Mouse (Mus musculus): ENCODE data around the gene Nceh1.

Gene Nceh1

DNA sequence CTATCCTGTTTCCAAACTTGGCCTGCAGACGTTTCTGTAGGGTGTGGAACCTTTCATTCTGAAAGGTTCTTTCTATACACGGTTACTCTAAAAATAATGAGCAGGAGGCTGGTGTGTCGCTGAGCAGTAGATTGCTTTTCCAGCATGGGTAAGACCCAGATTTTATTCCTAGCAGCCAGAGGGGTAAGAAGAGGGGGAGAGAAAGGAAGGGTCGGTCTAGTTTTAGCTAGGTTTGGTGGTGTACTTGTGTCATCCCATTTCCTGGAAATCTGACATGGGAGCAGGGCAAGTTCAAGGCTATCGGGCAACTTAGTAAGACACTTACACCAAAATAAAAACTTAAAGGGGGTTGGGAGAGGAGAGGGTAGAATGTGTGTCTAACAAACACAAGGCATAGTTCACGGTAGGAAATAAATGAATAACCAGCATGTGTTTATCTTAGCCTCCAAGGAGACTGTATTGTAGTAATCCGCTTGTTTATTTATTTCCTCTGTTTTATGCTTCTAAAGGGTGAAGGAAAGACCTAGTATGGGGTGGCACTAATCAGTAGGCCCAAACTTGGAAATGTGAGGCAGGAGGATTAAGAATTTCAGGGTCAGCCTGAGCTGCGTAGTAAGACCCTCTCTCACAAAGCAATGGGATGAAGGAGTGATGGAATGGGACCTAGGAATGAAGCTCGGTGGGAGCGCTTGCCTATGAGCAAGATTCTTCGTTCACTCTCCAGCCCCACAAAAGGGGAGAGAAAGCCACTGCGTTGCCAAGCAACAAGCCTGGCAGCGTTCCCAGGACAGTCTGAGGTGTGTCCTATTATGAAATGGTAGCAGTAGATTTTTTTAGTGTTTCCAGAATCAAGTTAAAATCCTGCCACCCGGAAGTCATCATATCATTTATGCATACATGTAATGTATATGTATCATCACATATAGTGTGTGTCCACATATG is 6.8 kb downstream of the Nceh1 start:
- DNase-seq (ENCODE audit: extremely low read depth, low read depth, low spot score), result no peak

DNA sequence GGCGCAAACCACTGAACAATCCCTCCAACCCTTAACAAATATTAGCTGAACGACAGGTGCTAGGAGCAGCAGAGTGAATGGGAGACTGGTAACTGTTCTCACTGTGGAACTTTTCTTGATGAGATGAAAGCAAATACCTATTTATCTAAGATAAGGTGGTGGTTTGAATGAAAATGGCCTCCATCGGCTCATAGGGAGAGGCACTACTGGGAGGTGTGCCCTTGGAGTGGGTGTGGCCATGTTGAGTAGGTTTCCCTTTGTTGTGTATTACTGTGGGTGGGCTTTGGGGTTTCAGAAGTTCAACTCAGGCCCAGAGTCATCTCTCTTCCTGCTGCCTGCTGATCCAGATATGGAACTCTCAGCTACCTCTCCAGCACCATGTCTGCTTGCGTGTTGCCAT is 8.1 kb downstream of the Nceh1 start:
- DNase-seq (ENCODE audit: extremely low read depth, low read depth, low spot score), result no peak

DNA sequence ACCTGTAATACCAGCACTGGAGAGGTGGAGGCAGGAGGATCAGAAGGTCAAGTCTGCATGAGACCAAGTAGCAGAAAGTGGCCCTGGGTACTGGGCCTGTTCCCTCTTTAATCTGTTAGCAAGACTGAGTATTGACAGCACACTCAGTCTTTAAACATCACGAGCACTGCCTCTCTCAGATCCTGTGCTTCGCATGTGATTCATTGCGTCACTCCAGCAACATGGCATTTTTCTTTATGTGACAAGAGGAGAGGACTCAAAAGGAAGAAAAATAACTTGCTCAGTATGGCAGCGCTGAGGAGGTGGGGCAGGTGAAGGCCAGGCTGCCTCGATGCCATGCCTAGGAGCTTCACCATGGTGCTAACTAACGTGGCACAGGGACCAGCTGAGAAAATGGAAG is 9.1 kb downstream of the Nceh1 start:
- no peak for DNase-seq (ENCODE audit: extremely low read depth, low read depth, low spot score)

DNA sequence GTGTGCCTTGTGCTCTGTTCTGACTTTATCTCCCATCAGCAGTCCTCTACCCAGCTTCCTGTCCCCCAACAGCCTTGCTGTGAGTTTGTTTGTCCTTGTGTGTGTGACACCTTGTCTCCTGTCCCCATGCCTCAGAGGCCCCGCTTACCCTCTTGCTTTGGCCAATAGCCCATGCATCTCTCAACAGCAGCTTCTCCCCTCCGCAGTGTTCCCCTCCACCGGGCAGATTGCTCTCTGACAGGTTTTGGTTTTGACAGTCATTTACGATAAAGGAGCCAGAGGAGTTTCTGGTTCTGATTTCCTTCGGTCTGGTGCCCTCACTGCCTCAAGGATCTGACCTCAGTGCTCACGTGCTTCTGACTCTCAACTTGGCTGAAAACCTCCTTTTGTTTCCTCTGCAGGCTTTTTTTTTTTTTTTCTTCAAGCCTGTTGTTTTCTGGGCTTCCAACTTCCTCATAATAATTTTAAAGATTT is 11.1 kb downstream of the Nceh1 start:
- no peak for DNase-seq (ENCODE audit: extremely low read depth, low read depth, low spot score)

DNA sequence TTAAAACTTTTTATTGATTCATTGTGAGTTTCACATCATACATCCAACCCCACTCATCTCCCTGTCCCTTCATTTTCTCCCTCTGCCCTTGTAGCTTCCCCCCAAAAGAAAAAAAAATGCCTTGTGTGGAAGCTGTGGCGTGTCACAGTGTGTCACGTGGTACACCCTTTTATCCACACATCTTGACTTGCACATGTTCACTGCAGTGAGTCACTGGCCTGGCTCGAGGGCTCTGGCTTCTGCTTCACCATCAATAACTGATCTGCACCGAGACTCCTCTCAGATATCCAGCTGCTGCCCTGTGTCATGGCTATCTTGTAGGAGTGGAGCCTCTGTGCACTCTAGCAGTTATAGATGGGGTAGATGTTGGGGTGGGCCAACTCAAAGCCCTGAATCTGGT is 12.4 kb downstream of the Nceh1 start:
- no peak for DNase-seq (ENCODE audit: extremely low read depth, low read depth, low spot score)

DNA sequence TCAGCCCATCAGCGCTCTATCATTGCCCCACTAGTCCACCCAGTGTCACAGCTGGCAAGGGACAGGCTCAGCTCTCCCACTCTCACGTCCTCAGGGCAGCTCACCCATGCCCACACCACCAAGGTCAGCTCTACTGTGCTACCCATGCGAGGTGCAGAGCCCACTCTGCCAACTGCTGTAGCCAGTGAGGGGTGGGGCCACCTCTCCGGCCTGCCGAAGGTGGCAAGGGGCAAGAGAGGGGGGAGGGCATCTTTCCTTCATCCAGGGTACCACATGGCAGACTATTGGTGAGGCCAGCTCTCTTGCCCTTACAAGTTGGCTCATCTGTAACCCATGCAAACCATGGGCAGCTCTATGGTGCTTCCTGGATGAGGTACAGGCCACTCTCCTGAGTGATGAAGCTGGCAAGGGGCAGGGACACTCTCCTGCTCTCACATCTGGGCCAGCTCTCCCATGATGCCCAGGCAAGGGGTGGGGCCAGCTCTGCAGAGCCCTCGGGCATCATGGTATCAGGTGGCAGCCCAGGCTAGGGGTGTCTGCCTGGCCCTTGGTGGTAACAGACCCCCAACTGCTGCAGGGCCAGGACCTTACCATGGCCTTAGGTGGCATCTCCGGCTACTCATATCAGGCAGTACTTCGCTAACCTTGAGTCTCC is 12.9 kb downstream of the Nceh1 start:
- no peak for DNase-seq (ENCODE audit: extremely low read depth, low read depth, low spot score)

DNA sequence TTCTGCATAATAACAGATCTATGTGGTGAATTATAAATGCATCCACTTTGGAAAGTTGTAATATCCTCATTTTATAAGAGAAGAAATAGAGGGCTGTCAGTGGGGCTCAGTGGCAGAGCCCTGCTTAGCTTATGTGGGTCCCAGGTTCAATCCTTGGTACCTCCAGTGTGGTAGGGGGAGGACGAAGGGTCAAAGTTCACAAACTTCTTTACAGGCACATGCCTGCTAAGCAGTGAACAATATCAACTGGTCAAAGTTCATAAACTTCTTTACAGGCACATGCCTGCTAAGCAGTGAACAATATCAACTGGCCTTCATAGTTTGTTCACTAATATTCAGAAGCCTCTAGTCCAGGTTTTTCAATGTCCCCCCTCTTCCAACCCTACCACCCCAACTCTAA is 13.8 kb downstream of the Nceh1 start:
- no peak for DNase-seq (ENCODE audit: extremely low read depth, low read depth, low spot score)

DNA sequence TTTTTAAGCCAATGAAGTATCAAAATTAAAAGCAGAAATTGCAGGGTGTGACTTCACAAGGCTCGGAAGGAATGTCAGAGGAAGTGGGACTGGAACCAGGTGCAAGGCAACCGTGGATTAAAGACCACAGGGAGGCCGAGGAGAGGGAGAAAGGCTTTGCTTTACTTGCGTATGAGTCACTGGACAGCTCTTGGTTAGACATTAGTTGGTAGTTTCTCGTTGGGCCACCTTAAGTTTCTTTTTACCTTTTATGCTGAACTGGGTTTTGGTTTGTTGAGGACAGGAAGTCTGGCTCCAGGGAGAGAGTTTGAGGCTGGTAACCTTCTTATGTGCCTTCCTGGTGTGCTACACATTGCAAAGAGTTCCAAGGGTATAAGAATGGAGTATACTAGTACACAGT is 15.1 kb downstream of the Nceh1 start:
- DNase-seq (ENCODE audit: extremely low read depth, low read depth, low spot score), result no peak

DNA sequence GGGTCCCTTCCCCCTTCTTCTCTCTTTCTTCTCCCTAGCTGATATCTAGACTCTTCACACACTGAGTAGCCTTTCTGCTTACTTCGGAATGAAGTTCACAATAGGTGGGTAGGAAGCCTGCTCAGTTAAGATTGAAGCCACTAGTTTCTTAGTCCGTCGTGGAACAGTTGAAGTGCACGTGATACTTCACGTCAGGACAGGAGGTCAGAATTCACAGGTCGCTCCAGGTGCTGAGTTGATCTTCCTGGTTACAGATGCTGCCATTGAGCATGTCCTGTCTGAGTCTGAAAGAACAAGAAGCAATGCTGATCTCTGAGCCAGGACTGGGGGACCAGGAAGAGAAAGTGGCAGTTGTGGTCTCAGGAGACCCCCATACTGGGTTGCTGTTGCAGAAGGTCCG is 16.4 kb downstream of the Nceh1 start:
- DNase-seq (ENCODE audit: extremely low read depth, low read depth, low spot score), result no peak

DNA sequence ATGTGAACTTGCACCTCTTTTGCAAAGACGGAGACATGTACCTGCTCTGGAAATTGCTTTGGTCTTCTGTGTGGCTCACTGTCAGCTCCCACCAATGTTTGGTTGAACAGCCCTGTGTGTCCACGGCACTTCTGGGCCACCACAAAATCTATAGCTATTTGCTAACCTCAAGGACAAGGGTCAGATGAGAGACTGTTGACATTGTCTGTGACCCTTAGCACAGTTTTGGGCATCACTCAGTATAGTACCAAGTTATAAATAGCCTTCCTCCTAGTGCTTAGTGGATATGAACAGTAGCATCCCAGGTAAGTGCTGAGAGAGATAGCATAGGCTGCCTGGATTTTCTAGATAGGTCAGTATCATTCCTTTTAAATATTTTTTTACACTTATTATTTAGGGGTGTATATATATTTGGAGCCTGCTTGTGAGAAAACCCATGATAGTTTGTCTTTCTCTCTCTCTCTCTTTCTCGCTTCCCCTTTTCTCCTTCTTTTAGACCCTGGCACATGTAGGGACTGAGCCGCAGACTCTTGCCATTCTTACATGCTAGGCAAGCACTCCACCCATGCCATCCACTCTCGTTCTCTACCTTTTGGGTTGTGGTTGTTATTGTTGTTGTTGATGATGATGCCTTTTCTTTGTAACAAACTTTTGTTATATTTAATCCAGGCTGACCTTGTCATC is 19.1 kb downstream of the Nceh1 start:
- no peak for DNase-seq (ENCODE audit: extremely low read depth, low read depth, low spot score)

DNA sequence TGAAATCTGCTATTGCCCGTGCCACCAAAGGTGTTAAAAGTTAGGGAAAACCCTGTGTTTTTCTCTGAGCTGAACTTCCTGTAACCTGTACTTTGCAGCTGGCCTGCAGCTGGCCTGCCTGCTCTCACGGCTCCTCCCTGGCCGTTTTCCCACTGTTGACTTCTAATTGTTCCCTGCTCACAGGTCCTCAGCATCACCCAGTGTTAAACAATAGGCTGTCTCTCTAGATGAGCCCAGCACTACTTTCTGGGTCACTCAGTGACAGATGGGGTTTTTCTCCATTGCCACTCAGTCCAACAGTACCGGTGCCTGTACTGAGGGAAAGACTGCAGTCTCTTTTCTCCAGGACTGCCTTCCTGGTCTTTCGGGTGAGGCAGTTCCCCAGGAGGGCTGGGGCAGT is 22.3 kb downstream of the Nceh1 start:
- no peak for DNase-seq (ENCODE audit: extremely low read depth, low read depth, low spot score)

DNA sequence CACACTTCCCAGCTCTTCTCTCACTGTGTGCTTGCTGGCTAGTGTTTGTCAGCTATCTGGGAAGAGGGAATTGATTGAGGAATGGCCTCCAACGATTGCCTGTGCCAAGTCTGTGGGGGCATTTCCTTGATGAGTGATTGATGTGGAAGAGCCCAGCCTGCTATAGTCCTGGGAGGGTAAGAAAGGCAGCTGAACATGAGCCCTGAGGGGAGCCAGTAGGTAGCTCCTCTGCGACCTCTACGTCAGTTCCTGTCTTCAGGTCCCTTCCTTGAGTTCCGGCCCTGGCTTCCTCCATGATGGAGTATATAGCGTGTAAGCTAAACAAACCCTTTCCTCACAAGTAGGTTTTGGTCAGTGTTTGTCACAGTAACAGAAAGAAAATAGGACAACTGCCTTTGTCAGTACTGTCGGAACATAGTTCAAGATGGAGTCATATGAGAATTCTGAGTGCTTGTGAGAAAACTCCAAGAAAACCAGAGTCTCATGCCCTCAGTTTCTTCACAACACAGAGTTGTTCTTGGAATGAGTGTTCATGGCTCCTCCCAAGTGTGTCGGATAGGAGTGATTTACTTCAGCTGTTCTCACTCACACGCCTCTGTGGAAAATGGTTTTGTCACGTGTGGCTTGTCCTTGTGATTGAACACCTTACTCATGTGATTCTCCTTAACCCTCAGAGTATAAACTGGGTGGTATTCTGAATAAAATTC is 22.9 kb downstream of the Nceh1 start:
- DNase-seq (ENCODE audit: extremely low read depth, low read depth, low spot score), result no peak

DNA sequence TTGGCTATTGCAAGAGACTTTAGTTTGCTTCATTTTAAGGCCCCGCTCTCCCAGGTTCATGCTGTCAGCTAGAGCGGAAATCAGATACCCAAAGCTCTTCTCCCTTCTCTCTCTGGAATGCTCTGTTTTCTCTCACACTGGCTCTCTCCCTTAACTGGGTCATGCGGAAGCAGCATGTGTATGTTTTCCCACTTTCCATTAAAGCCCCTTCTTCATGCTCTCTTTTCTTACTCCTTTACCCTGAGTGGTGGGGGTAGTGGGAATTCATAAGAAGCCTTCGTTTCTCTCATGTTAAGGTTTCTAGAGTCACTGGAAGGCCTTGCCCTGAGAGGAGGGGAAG is 23.4 kb downstream of the Nceh1 start:
- DNase-seq (ENCODE audit: extremely low read depth, low read depth, low spot score), result no peak

DNA sequence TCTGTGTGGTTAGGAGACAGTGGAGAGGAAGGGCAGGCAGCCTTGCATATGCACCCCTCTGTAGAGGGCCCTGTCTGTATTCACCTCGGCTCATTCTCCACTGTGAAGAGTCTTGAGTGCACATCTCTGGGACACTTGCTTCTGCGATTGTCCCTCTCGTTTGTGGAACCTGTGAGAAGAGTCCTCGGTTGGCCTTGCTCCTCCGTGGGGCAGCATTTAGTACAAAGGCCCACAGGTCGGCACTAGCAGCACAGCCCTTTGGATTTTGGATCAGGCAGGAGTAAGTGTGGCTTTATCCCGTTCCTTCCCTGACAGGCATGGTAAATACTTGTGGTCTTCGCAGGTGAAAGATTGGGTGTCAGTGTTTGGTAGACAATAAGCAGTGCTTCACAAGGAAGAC is 23.8 kb downstream of the Nceh1 start:
- no peak for DNase-seq (ENCODE audit: extremely low read depth, low read depth, low spot score)

DNA sequence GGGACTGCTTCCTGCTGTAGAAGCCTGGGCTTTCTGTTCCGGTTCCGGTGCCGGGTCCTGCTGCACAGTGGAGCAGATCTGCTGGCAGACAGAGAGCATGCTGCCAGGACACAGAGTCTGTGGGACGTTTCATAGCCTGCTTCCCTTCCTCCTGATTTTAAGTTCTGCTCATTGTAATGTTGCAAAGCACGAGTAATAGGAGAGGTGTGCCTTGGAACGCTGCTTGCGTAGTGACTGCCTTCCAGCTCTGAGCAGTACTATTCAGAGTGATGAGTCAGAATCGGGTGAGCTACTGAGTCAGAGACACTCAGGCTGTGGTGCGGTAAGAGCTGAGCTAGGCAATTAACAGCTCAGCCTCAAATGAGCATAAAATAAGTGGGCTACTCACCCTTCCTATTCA is 26.9 kb downstream of the Nceh1 start:
- DNase-seq (ENCODE audit: extremely low read depth, low read depth, low spot score), result no peak

DNA sequence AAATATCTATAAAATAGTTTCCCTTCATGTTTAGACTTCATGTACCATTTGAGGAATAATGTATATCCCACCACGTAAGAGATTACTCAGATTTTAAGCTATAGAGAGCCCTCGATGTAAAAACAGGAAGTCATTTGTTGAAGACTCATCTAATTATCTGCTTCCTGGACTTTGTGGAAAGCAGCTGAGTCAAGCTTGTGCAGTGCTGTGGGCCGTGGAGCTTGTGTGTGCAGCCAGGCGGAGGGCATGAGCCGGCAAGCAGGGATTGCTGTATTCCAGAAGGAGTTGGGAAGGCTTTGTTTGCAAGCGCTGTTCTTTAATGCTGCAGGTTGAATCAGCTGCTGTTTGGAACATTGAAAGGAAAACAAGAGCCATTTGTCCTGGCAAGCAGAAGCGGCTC is 27.5 kb downstream of the Nceh1 start:
- no peak for DNase-seq (ENCODE audit: extremely low read depth, low read depth, low spot score)

DNA sequence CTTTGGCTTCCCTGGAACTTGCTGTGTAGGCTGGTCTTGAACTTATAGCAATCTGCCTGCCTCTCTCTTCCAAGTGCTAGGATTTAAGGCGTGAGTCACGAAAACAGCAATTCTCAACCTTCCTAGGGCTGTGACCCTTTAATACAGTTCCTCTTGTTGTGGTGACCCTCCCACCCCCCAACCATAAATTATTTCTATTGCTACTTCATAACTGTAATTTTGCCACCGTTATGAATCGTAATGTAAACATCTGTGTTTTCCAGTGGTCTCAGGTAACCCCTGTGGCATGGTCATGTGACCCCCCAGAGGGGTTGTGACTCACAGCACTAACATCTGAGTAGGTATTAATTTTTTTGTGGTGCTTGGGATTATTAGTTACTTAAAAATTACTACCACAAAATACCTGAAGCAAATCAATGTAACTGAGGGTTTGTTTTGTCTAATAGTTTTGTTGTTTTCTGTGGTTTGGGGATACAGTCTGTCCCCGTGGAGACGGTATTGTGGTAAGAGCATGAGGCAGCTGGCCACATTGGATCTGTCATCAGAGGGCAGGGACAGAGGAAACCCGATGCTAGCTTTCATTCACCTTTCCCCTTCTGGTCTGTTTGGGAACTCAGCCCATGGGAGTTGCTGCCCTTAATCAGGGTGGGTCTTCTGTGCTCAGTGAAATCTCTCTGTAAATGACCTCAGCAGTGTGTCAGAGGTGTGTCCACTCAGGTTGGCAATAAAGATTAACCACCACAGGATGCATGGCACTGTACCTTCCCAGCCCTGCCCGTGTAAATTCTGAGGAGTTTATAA is 31.5 kb downstream of the Nceh1 start:
- DNase-seq (ENCODE audit: extremely low read depth, low read depth, low spot score), result no peak

DNA sequence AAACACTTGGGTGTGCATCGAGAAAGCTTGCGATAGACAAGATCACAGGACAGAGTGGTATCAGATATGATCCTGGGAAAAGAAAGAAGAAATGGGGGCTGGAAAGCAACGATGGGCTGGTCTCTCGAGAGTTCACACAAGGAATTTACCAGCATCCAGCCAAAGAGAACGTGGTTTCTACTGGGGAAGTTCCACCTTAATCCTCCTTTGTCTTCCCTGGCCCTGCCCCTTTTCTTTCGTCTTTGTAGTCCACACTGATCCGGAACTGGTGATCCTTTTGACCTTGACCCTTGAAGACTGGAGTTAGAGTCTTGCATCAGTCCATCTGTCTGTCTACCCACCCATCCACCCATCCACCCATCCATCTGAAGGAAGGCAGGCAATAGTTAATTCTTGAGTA is 34.6 kb downstream of the Nceh1 start:
- DNase-seq (ENCODE audit: extremely low read depth, low read depth, low spot score), result no peak

DNA sequence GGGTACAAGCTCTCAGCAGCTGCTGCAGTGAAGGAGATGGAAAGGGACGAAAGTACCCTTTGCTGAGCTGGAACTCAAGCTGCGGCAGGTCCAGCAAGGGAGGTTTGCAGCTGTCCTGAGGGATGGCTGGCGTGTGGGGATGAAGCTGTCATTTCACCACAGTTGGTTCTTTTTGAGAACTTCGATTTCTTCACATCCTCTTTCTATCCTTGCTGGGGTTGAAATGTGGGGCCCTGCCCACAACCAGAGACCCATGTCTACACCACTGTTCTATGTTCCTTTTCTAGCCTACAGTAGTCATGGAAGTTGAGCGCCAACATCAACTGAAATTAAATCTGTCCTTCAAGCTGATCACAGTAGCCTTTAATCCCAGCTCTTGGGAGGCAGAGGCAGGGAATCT is 35.8 kb downstream of the Nceh1 start:
- DNase-seq (ENCODE audit: extremely low read depth, low read depth, low spot score), result no peak

DNA sequence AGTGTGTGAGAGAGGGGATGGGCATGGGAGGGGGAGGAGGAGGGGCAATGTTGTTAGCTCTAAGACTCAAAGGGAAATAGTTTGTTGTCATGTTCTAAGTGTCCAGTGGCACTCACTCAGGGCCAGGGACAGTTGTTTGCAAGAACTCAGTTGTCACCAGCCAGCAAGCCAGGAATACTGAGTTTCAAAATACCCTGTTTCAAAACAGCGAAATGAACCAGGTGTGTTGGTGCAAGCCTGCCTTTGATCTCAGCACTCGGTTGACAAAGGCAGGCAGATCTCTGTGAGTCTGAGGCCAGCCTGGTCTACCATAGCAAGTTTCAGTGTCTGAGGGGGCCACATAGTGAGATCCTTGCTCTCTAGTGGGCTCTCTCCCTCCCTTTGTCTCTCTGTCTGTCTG is 39.3 kb downstream of the Nceh1 start:
- DNase-seq (ENCODE audit: extremely low read depth, low read depth, low spot score), result no peak

DNA sequence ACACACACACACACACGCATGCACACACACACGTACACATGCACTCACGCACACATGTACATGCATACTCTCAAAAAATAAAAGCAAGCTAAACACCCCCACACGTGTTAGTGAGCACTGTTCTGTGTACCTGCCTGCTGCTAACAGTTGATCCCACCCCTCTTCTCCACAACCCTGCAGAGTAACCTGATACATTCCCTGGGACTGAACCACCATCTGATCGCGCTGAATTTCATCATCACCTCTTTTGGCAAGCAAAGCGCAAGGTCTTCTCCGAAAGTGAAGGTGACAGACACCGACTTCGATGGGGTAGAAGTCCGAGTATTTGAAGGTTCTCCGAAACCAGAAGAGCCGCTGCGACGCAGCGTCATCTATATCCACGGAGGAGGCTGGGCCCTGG is 39.7 kb downstream of the Nceh1 start:
- DNase-seq (ENCODE audit: extremely low read depth, low read depth, low spot score), result no peak
